Mouse (Mus musculus) CH12.LX (cell line): ENCODE results near the gene Acot13.

Experiments
- CHD2 ChIP-seq: IDR thresholded peaks from 2 replicates; pipeline ENCODE4 v1.6.1; 2011; ENCODE audit warnings: low read length, improper control_type of control experiment
- CTCF ChIP-seq, 2 experiments: IDR thresholded peaks in 1 of 2; conservative IDR thresholded peaks in 1 of 2; 2 replicates each; pipeline ENCODE4 v1.5.1; 2011 to 2012; ENCODE audit warnings: low read depth in 2 of 2, low read length in 2 of 2, improper control_type of control experiment in 1 of 2, inconsistent platforms in 1 of 2, mild to moderate bottlenecking in 1 of 2, moderate library complexity in 1 of 2
- EP300 ChIP-seq: IDR thresholded peaks from 2 replicates; pipeline ENCODE4 v1.6.1; 2011; ENCODE audit warnings: low read length, improper control_type of control experiment
- ETS1 ChIP-seq: conservative IDR thresholded peaks from 2 replicates; pipeline ENCODE4 v1.6.1; 2012; ENCODE audit warnings: low read depth, mild to moderate bottlenecking, inconsistent platforms, low read length, improper control_type of control experiment, moderate library complexity
- MAFK ChIP-seq: IDR thresholded peaks from 2 replicates; pipeline ENCODE4 v1.6.1; 2011; ENCODE audit warnings: low read length, improper control_type of control experiment; ENCODE audit not compliant: insufficient replicate concordance
- POLR2A ChIP-seq: IDR thresholded peaks from 2 replicates; pipeline ENCODE4 v1.6.1; 2011; ENCODE audit warnings: low read depth, mild to moderate bottlenecking, improper control_type of control experiment, low read length
- POLR2AphosphoS2 ChIP-seq: IDR thresholded peaks from 2 replicates; pipeline ENCODE4 v1.6.1; 2011; ENCODE audit warnings: low read depth, low read length, improper control_type of control experiment
- SIN3A ChIP-seq: IDR thresholded peaks from 2 replicates; pipeline ENCODE4 v1.6.1; 2012; ENCODE audit warnings: low read length, improper control_type of control experiment, inconsistent platforms
- TBP ChIP-seq: conservative IDR thresholded peaks from 2 replicates; pipeline ENCODE4 v1.6.1; 2011; ENCODE audit warnings: low read depth, low read length, improper control_type of control experiment
- TCF12 ChIP-seq: IDR thresholded peaks from 2 replicates; pipeline ENCODE4 v1.6.1; 2014; ENCODE audit warnings: low read depth, mild to moderate bottlenecking, inconsistent platforms, low read length, improper control_type of control experiment
- UBTF ChIP-seq: IDR thresholded peaks from 2 replicates; pipeline ENCODE4 v1.6.1; 2012; ENCODE audit warnings: low read depth, mild to moderate bottlenecking, inconsistent platforms, low read length, improper control_type of control experiment, moderate library complexity

DNA sequence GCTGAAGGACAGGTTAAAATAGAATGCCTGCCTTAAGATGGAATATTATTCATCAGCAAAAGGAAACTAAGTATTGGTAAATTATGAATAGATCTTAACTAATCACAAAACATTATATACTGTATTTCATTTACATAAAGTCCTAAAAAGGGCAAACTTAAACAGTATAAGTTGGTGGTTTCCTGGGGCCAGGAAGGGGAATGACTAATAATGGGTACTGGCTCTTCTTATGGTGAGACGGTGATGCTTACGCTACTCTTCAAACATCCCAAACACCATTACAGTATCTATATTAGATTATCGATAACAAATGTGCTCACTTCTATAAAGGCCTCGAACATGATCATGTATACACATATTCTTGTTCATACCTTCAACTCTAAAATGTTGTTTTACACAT, 32.7 kb downstream of the Acot13 start:
- TF ChIP-seq UBTF (no peak), CTCF (conservative IDR thresholded peaks at IDR 0.05 in 1 of 2, IDR thresholded peaks at IDR 0.05 in 1 of 2; ENCODE audit: low read depth in 2 of 2, low read length in 2 of 2) (no peak), MAFK (no peak), POLR2AphosphoS2 (no peak), CHD2 (no peak), EP300 (no peak), SIN3A (no peak), TBP (no peak), TCF12 (no peak), ETS1 (no peak), POLR2A (no peak)
